Mouse (Mus musculus) heart, postnatal 4 days (tissue): Measurements from ENCODE around the gene Foxa2. TPM values are rescaled to one million over a fixed set of nuclear protein-coding genes. Genes with fewer than 3 reads are reported as not detected.

Experiments
- DNase-seq: peaks from one replicate; pipeline ENCODE4 v3.0.0; 2021
- total RNA-seq, 2 experiments: library from RNA; stranded (reverse); gene quantifications; 2 replicates each; pipeline ENCODE4 v1.2.3; 2021

Gene Foxa2
- not detected for total RNA-seq

- DNase-seq: no peak
Measured at GRCm38 (mm10) chr2:148046799-148047165, at the start of gene Foxa2. TSS of gene Foxa2 (minus strand) at chr2:148046969.

GRCm38 (mm10) chr2:148092089-148092488 lies 45.3 kb upstream of the Foxa2 start:
- no peak for DNase-seq

GRCm38 (mm10) chr2:148091657-148092056 lies 44.9 kb upstream of the Foxa2 start:
- no peak for DNase-seq

- DNase-seq: no peak
Measured at GRCm38 (mm10) chr2:148090071-148090470, 43.3 kb upstream of the Foxa2 start.

GRCm38 (mm10) chr2:148085529-148085928 lies 38.8 kb upstream of the Foxa2 start:
- no peak for DNase-seq

GRCm38 (mm10) chr2:148085126-148085525 lies 38.4 kb upstream of the Foxa2 start:
- no peak for DNase-seq

GRCm38 (mm10) chr2:148082283-148082682 lies 35.5 kb upstream of the Foxa2 start:
- DNase-seq: peak; percentile 74

GRCm38 (mm10) chr2:148060705-148061104 lies 13.9 kb upstream of the Foxa2 start:
- DNase-seq: no peak

GRCm38 (mm10) chr2:148053411-148053810 lies 6.6 kb upstream of the Foxa2 start:
- DNase-seq: no peak

GRCm38 (mm10) chr2:148048484-148049129 lies 1.8 kb upstream of the Foxa2 start:
- peak; percentile 82 for DNase-seq

- DNase-seq: no peak
Measured at GRCm38 (mm10) chr2:148047611-148048010, 842 bp upstream of the Foxa2 start.

GRCm38 (mm10) chr2:148045937-148046798 lies 601 bp downstream of the Foxa2 start:
- peak; percentile 12 for DNase-seq

- no peak for DNase-seq
Measured at GRCm38 (mm10) chr2:148045543-148045936, 1.2 kb downstream of the Foxa2 start.

GRCm38 (mm10) chr2:148044877-148045539 lies 1.8 kb downstream of the Foxa2 start:
- DNase-seq: no peak

- no peak for DNase-seq
Measured at GRCm38 (mm10) chr2:148043976-148044876, 2.5 kb downstream of the Foxa2 start.

- DNase-seq: no peak
Measured at GRCm38 (mm10) chr2:148043271-148043975, 3.3 kb downstream of the Foxa2 start.

- no peak for DNase-seq
Measured at GRCm38 (mm10) chr2:148042126-148042640, 4.6 kb downstream of the Foxa2 start.

GRCm38 (mm10) chr2:148041381-148041780 lies 5.4 kb downstream of the Foxa2 start:
- no peak for DNase-seq

GRCm38 (mm10) chr2:148040236-148041121 lies 6.3 kb downstream of the Foxa2 start:
- no peak for DNase-seq
